Mouse (Mus musculus) hindbrain, embryonic 12.5 days (tissue): ENCODE data around the gene Exoc3l. TPM values are rescaled to one million over a fixed set of nuclear protein-coding genes. Genes with fewer than 3 reads are reported as not detected.

ENCODE experiments used
- ATAC-seq: fragments of 200-750 bp; cut with Nextera tagmentation; 2 replicates; pipeline ENCODE4 v1.8.0; 2017; ENCODE audit warnings: moderate TSS enrichment; ENCODE audit not compliant: low FRiP score
- H3K27ac ChIP-seq: fragments of 300-500 bp; sonication (generic); 2 replicates; pipeline ENCODE4 v1.5.1; 2016; ENCODE audit warnings: mild to moderate bottlenecking
- H3K27me3 ChIP-seq: fragments of 300-500 bp; sonication (generic); 2 replicates; pipeline ENCODE4 v1.6.1; 2016; ENCODE audit warnings: mild to moderate bottlenecking
- H3K36me3 ChIP-seq: fragments of 300-500 bp; sonication (generic); 2 replicates; pipeline ENCODE4 v1.6.1; 2016; ENCODE audit warnings: mild to moderate bottlenecking
- H3K4me1 ChIP-seq: fragments of 300-500 bp; sonication (generic); 2 replicates; pipeline ENCODE4 v1.6.1; 2016
- H3K4me2 ChIP-seq: fragments of 300-500 bp; sonication (generic); replicated peaks from 2 replicates; pipeline ENCODE4 v1.6.1; 2016; ENCODE audit warnings: mild to moderate bottlenecking
- H3K4me3 ChIP-seq: fragments of 300-500 bp; sonication (generic); 2 replicates; pipeline ENCODE4 v1.5.1; 2016; ENCODE audit warnings: mild to moderate bottlenecking
- H3K9ac ChIP-seq: fragments of 300-500 bp; sonication (generic); 2 replicates; pipeline ENCODE4 v1.6.1; 2016; ENCODE audit warnings: mild to moderate bottlenecking, moderate library complexity
- H3K9me3 ChIP-seq: fragments of 300-500 bp; sonication (generic); replicated peaks from 2 replicates; pipeline ENCODE4 v1.6.1; 2016; ENCODE audit warnings: mild to moderate bottlenecking
- WGBS: fragments of 180-500 bp; shearing (Covaris S2); methylation state at CpG from one replicate; pipeline ENCODE4 v1.1.7; 2016; 5-methylcytosine and 5-hydroxymethylcytosine counted together
- polyA plus RNA-seq: library from polyadenylated mRNA; unstranded; fragments of >200 nt; fragmentation: Nextera tagmentation; extraction: Ambion mirVana; gene quantifications from 2 replicates; pipeline ENCODE4 v1.2.1, GENCODE M21; 2016

Exoc3l gene
- polyA plus RNA-seq, 1 experiment from 2014 or later: 12.7 TPM

- Histone ChIP-seq H3K27me3 (peaks cover 19% of the 10 kb centered on the region), H3K4me2 (peak overlapping the region; percentile 81), H3K36me3 (peaks cover 33% of the 10 kb centered on the region), H3K4me1 (peaks cover 50% of the 10 kb centered on the region), H3K9ac (no peak overlapping the region), H3K27ac (no peak overlapping the region), H3K9me3 (no peaks in the 10 kb centered on the region), H3K4me3 (no peak overlapping the region)
- WGBS: 87% methylated on average over 4 of the region's 4 CpGs
- ATAC-seq: no peak
Measured at GRCm38 (mm10) chr8:105286907-105287306, 9.0 kb downstream of the Exoc3l start.

GRCm38 (mm10) chr8:105285514-105285913 lies 10.4 kb downstream of the Exoc3l start:
- peak overlapping the region; percentile 81; the same call in 1 of the 2 replicates for H3K4me2 ChIP-seq
- no peak for ATAC-seq
- no peaks in the 10 kb centered on the region for H3K9me3 ChIP-seq
- no peak overlapping the region for H3K4me3 ChIP-seq
- 34% methylated on average over 12 of the region's 12 CpGs for WGBS
- H3K36me3 ChIP-seq: peaks cover 41% of the 10 kb centered on the region
- H3K27ac ChIP-seq: no peak overlapping the region
- H3K27me3 ChIP-seq: peaks cover 28% of the 10 kb centered on the region
- H3K4me1 ChIP-seq: peaks cover 46% of the 10 kb centered on the region
- H3K9ac ChIP-seq: no peak overlapping the region

GRCm38 (mm10) chr8:105283074-105283473 lies 12.8 kb downstream of the Exoc3l start:
- Histone ChIP-seq H3K4me2 (no peak overlapping the region), H3K4me3 (no peak overlapping the region), H3K27me3 (peaks cover 45% of the 10 kb centered on the region), H3K36me3 (peaks cover 47% of the 10 kb centered on the region), H3K9me3 (no peaks in the 10 kb centered on the region), H3K4me1 (peaks cover 34% of the 10 kb centered on the region), H3K9ac (no peak overlapping the region), H3K27ac (no peak overlapping the region)
- 21% methylated on average over 23 of the region's 23 CpGs for WGBS
- ATAC-seq: peak; percentile 27; the same call in 1 of the 2 replicates

- no peak overlapping the region for H3K4me2 ChIP-seq
- peaks cover 53% of the 10 kb centered on the region for H3K27me3 ChIP-seq
- no peak for ATAC-seq
- H3K27ac ChIP-seq: no peak overlapping the region
- no peaks in the 10 kb centered on the region for H3K9me3 ChIP-seq
- WGBS: 86% methylated on average over 4 of the region's 4 CpGs
- peaks cover 47% of the 10 kb centered on the region for H3K36me3 ChIP-seq
- H3K4me1 ChIP-seq: peaks cover 26% of the 10 kb centered on the region
- no peak overlapping the region for H3K4me3 ChIP-seq
- no peak overlapping the region for H3K9ac ChIP-seq
Measured at GRCm38 (mm10) chr8:105282239-105282638, 13.7 kb downstream of the Exoc3l start.

- Histone ChIP-seq H3K4me1 (peaks cover 24% of the 10 kb centered on the region), H3K9me3 (no peaks in the 10 kb centered on the region), H3K4me2 (no peak overlapping the region), H3K4me3 (no peak overlapping the region), H3K27ac (no peak overlapping the region), H3K27me3 (peaks cover 57% of the 10 kb centered on the region), H3K36me3 (peaks cover 47% of the 10 kb centered on the region), H3K9ac (no peak overlapping the region)
- 89% methylated on average over 12 of the region's 12 CpGs for WGBS
- no peak for ATAC-seq
Measured at GRCm38 (mm10) chr8:105281821-105282220, 14.1 kb downstream of the Exoc3l start.

GRCm38 (mm10) chr8:105280567-105280966 lies 15.3 kb downstream of the Exoc3l start:
- ATAC-seq: no peak
- H3K27ac ChIP-seq: no peak overlapping the region
- WGBS: 65% methylated on average over 3 of the region's 3 CpGs
- no peak overlapping the region for H3K4me3 ChIP-seq
- no peaks in the 10 kb centered on the region for H3K9me3 ChIP-seq
- no peak overlapping the region for H3K9ac ChIP-seq
- H3K4me1 ChIP-seq: peaks cover 24% of the 10 kb centered on the region
- peaks cover 69% of the 10 kb centered on the region for H3K27me3 ChIP-seq
- H3K4me2 ChIP-seq: no peak overlapping the region
- H3K36me3 ChIP-seq: peaks cover 46% of the 10 kb centered on the region

- Histone ChIP-seq H3K4me2 (peak overlapping the region; percentile 40), H3K4me3 (0 out of 2 replicates have a peak overlapping the region, but pooled peaks have one; percentile 13), H3K9ac (no peak overlapping the region), H3K36me3 (peaks cover 34% of the 10 kb centered on the region), H3K27ac (no peak overlapping the region), H3K27me3 (peaks cover 82% of the 10 kb centered on the region), H3K9me3 (no peaks in the 10 kb centered on the region), H3K4me1 (peaks cover 22% of the 10 kb centered on the region)
- WGBS: 4% methylated on average over 28 of the region's 28 CpGs
- ATAC-seq: peak; percentile 39
Measured at GRCm38 (mm10) chr8:105278911-105279334, 17.0 kb downstream of the Exoc3l start.

- ATAC-seq: peak; percentile 73
- Histone ChIP-seq H3K36me3 (peaks cover 10% of the 10 kb centered on the region; the same call in 1 of the 2 replicates), H3K4me2 (peak overlapping the region; percentile 84), H3K4me1 (peaks cover 22% of the 10 kb centered on the region), H3K9me3 (no peaks in the 10 kb centered on the region), H3K4me3 (peak overlapping the region; percentile 44), H3K9ac (peak overlapping the region; percentile 57), H3K27ac (no peak overlapping the region), H3K27me3 (peaks cover 97% of the 10 kb centered on the region)
- 3% methylated on average over 30 of the region's 30 CpGs for WGBS
Measured at GRCm38 (mm10) chr8:105276292-105277120, 19.4 kb downstream of the Exoc3l start.

- 7% methylated on average over 10 of the region's 10 CpGs for WGBS
- no peaks in the 10 kb centered on the region for H3K9me3 ChIP-seq
- peak within 1 kb of the TSS; percentile 57 for H3K9ac ChIP-seq
- H3K4me3 ChIP-seq: peak within 1 kb of the TSS; percentile 44
- ATAC-seq: no peak
- peaks cover 99% of the 10 kb centered on the region for H3K27me3 ChIP-seq
- peaks cover 22% of the 10 kb centered on the region for H3K4me1 ChIP-seq
- H3K4me2 ChIP-seq: peak within 1 kb of the TSS; percentile 84
- 0 out of 2 replicates have a peak, but pooled peaks cover 8% of the 10 kb centered on the region for H3K36me3 ChIP-seq
- H3K27ac ChIP-seq: no peak within 1 kb of the TSS
Measured at GRCm38 (mm10) chr8:105275840-105276239, 20.1 kb downstream of the Exoc3l start, which contains the start of gene Nol3. Nol3 (plus strand) TSS chr8:105276140.

GRCm38 (mm10) chr8:105275387-105275786 lies 20.5 kb downstream of the Exoc3l start:
- Histone ChIP-seq H3K4me1 (peaks cover 27% of the 10 kb centered on the region), H3K9ac (no peak overlapping the region), H3K4me3 (peak overlapping the region; percentile 44; the same call in 1 of the 2 replicates), H3K27ac (no peak overlapping the region), H3K27me3 (peaks cover 99% of the 10 kb centered on the region), H3K36me3 (0 out of 2 replicates have a peak, but pooled peaks cover 4% of the 10 kb centered on the region), H3K4me2 (peak overlapping the region; percentile 84; the same call in 1 of the 2 replicates), H3K9me3 (no peaks in the 10 kb centered on the region)
- WGBS: 4% methylated on average over 11 of the region's 11 CpGs
- ATAC-seq: no peak

- no peak overlapping the region for H3K4me3 ChIP-seq
- peaks cover 99% of the 10 kb centered on the region for H3K27me3 ChIP-seq
- ATAC-seq: no peak
- H3K36me3 ChIP-seq: no peaks in the 10 kb centered on the region
- 1% methylated on average over 11 of the region's 11 CpGs for WGBS
- no peak overlapping the region for H3K27ac ChIP-seq
- H3K9ac ChIP-seq: no peak overlapping the region
- 0 out of 2 replicates have a peak overlapping the region, but pooled peaks have one; percentile 11 for H3K4me2 ChIP-seq
- H3K4me1 ChIP-seq: peaks cover 33% of the 10 kb centered on the region
- H3K9me3 ChIP-seq: no peaks in the 10 kb centered on the region; the same call in 1 of the 2 replicates
Measured at GRCm38 (mm10) chr8:105270916-105271186, 25.1 kb downstream of the Exoc3l start.

- peaks cover 99% of the 10 kb centered on the region for H3K27me3 ChIP-seq
- no peak overlapping the region for H3K9ac ChIP-seq
- H3K4me2 ChIP-seq: peak overlapping the region; percentile 81
- H3K27ac ChIP-seq: no peak overlapping the region
- H3K4me1 ChIP-seq: peaks cover 28% of the 10 kb centered on the region
- no peaks in the 10 kb centered on the region for H3K36me3 ChIP-seq
- 2% methylated on average over 39 of the region's 39 CpGs for WGBS
- no peak for ATAC-seq
- no peak overlapping the region for H3K4me3 ChIP-seq
- no peaks in the 10 kb centered on the region; the same call in 1 of the 2 replicates for H3K9me3 ChIP-seq
Measured at GRCm38 (mm10) chr8:105270101-105270915, 25.6 kb downstream of the Exoc3l start.
